8 mouse cellular contexts compared by ENCODE assay signal in the genomic region with DNA sequence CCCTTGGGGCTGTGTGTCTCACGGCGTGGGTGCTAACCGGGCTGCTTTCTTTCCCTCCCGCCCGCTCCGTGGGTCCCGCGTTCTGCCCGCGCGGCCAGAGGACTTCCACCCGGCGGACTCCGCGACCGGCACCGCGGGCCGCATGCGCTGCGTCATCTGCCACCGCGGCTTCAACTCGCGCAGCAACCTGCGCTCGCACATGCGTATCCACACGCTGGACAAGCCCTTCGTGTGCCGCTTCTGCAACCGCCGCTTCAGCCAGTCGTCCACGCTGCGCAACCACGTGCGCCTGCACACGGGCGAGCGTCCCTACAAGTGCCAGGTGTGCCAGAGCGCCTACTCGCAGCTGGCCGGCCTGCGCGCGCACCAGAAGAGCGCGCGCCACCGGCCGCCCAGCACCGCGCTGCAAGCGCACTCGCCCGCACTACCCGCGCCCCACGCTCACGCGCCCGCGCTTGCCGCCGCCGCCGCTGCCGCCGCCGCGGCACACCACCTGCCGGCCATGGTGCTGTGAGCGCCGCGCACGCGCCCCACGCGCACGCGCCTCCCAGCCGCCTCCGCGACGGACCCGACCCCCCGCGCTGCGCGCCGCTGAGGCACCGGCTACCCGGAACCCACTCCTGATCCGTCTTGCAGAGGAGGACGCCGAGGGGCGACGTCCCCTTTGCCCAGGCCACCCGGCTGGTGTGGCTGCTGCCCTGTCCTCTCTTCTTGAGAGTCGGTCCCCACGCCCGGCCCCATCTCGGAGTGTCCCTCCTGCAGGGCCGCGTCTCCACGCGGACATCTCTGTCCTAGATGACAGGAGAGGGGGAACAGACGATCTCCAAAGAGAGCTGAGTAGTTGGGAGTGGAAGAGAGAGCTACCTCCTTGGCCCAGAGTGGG. TPM values are rescaled to one million over a fixed set of nuclear protein-coding genes. Genes with fewer than 3 reads are reported as not detected.
A peak's percentile ranks its signal among the peaks of the same experiment; 100 is the strongest.
DNase-seq lines count a peak whose midpoint lies in the region; ATAC-seq and TF ChIP-seq lines count a peak whose summit lies in the region.

No protein-coding gene starts in this region.

- no peak for DNase-seq in lung, embryonic 14.5 days
- DNase-seq in lung, adult 18-20 months: no peak
- peak; percentile 75 to 77 for DNase-seq in left cerebral cortex, adult 2 months (ENCODE audit: extremely low spot score in 1 of 2, low spot score in 2 of 2)
- peak; percentile 62 for DNase-seq in neural tube, embryonic 10.5 days (ENCODE audit: extremely low spot score, low spot score)
- DNase-seq in thymus, postnatal 25 days: peak; percentile 28
- no peak for DNase-seq in urinary bladder, postnatal 25 days (ENCODE audit: low spot score)

- H3K4me2 ChIP-seq in lung, embryonic 14.5 days: peak overlapping the region; percentile 93
- peak overlapping the region; percentile 98 for H3K4me2 ChIP-seq in heart, embryonic 16.5 days (ENCODE audit: low read depth, low read length)

- peak overlapping the region; percentile 51 for H3K4me3 ChIP-seq in lung, embryonic 14.5 days (ENCODE audit: low read depth, low read length)
- peak overlapping the region; percentile 64 for H3K4me3 ChIP-seq in cortical plate, adult 2 months (ENCODE audit: insufficient read depth, low read length)
- peak overlapping the region; percentile 58 for H3K4me3 ChIP-seq in heart, embryonic 16.5 days (ENCODE audit: low read length)
- peak overlapping the region; percentile 64 for H3K4me3 ChIP-seq in left cerebral cortex, adult 2 months

- ATAC-seq in lung, embryonic 14.5 days (ENCODE audit: insufficient read depth): no peak; the same call in 1 of the 2 replicates
- peak; percentile 45; the same call in 1 of the 2 replicates for ATAC-seq in heart, embryonic 16.5 days (replicated peaks; ENCODE audit: extremely low read depth, insufficient read depth, low FRiP score)

- no peaks in the 10 kb centered on the region for H3K9me3 ChIP-seq in lung, embryonic 14.5 days (ENCODE audit: low read depth, low read length)
- H3K9me3 ChIP-seq in heart, embryonic 16.5 days (replicated peaks; ENCODE audit: control insufficient read depth, low read length): peaks cover 3% of the 10 kb centered on the region; the same call in 1 of the 2 replicates

- no peak overlapping the region for H3K9ac ChIP-seq in lung, embryonic 14.5 days
- peak overlapping the region; percentile 56 for H3K9ac ChIP-seq in heart, embryonic 16.5 days (ENCODE audit: low read length)

- WGBS in lung, embryonic 14.5 days: under 1% methylated on average over 104 of the region's 109 CpGs
- WGBS in heart, embryonic 16.5 days: under 1% methylated on average over 100 of the region's 109 CpGs

- no peaks in the 10 kb centered on the region for H3K4me1 ChIP-seq in lung, embryonic 14.5 days (ENCODE audit: insufficient read depth)
- H3K4me1 ChIP-seq in cortical plate, adult 2 months (ENCODE audit: control insufficient read depth, insufficient read depth, low read length): no peaks in the 10 kb centered on the region
- peaks cover 4% of the 10 kb centered on the region for H3K4me1 ChIP-seq in heart, embryonic 16.5 days (ENCODE audit: control insufficient read depth, insufficient read depth, low read length)

- no peak overlapping the region for H3K27ac ChIP-seq in lung, embryonic 14.5 days (ENCODE audit: low read depth)
- H3K27ac ChIP-seq in cortical plate, adult 2 months (ENCODE audit: insufficient read depth, low read length): peak overlapping the region; percentile 69; the same call in 1 of the 2 replicates
- no peak overlapping the region for H3K27ac ChIP-seq in heart, embryonic 16.5 days (ENCODE audit: low read length)
- H3K27ac ChIP-seq in left cerebral cortex, adult 2 months: peak overlapping the region; percentile 77

- H3K27me3 ChIP-seq in lung, embryonic 14.5 days (ENCODE audit: insufficient read depth, low read length): peaks cover 75% of the 10 kb centered on the region
- peaks cover 71% of the 10 kb centered on the region for H3K27me3 ChIP-seq in heart, embryonic 16.5 days (ENCODE audit: control insufficient read depth, insufficient read depth, low read length)

- no peaks in the 10 kb centered on the region for H3K36me3 ChIP-seq in lung, embryonic 14.5 days (ENCODE audit: insufficient read depth)
- no peaks in the 10 kb centered on the region for H3K36me3 ChIP-seq in heart, embryonic 16.5 days (ENCODE audit: control insufficient read depth, insufficient read depth)

- TF ChIP-seq CTCF in lung, embryonic 14.5 days (IDR thresholded peaks at IDR 0.05; ENCODE audit: low read depth): no peak
- TF ChIP-seq CTCF in cortical plate, adult 2 months (IDR thresholded peaks at IDR 0.05; ENCODE audit: extremely low read depth, insufficient read depth, low read length): no peak
- TF ChIP-seq CTCF in left cerebral cortex, adult 2 months (IDR thresholded peaks at IDR 0.05): no peak

- intact Hi-C loops in left cerebral cortex, adult 2 months (cut with DNase I): loop anchor here (1.0 kb wide), 1 partner anchor 81 kb away; no protein-coding TSS in a partner anchor

- peak; percentile 30; the same call in 1 of the 2 replicates for TF ChIP-seq POLR2A in cortical plate, adult 2 months (IDR thresholded peaks at IDR 0.05; ENCODE audit: extremely low read depth, insufficient read depth, low read length)

RNA-seq across cellular contexts. Expression of a gene that starts 14.4 kb away (rescaled TPM):
- polyA plus RNA-seq in lung, embryonic 14.5 days (2014; fragmentation: Nextera tagmentation; extraction: Ambion mirVana): not detected in 2 replicates
- polyA plus RNA-seq in cortical plate, adult 2 months (2012; rRNA removed): 0.17 TPM in 2 replicates
- polyA plus RNA-seq in heart, embryonic 16.5 days (2015; fragmentation: Nextera tagmentation; extraction: Ambion mirVana): not detected in 2 replicates
- total RNA-seq in left cerebral cortex, adult 2 months (2021): under 1 TPM; 0.14 to 0.72 TPM

RNA-seq across cellular contexts. Expression of a gene that starts 16.3 kb away (rescaled TPM):
- polyA plus RNA-seq in lung, embryonic 14.5 days (2014; fragmentation: Nextera tagmentation; extraction: Ambion mirVana): 65.5 and 70.4 TPM in 2 replicates
- polyA plus RNA-seq in cortical plate, adult 2 months (2012; rRNA removed): 24.4 and 27.3 TPM in 2 replicates
- polyA plus RNA-seq in heart, embryonic 16.5 days (2015; fragmentation: Nextera tagmentation; extraction: Ambion mirVana): 37.3 and 42.0 TPM in 2 replicates
- 10 to 100 TPM; 21.3 to 22.8 TPM for total RNA-seq in left cerebral cortex, adult 2 months (2021)

RNA-seq across cellular contexts. Expression of a gene that starts 34.0 kb away (rescaled TPM):
- 52.6 and 54.4 TPM in 2 replicates for polyA plus RNA-seq in lung, embryonic 14.5 days (2014; fragmentation: Nextera tagmentation; extraction: Ambion mirVana)
- 38.4 and 39.9 TPM in 2 replicates for polyA plus RNA-seq in cortical plate, adult 2 months (2012; rRNA removed)
- 24.0 and 29.8 TPM in 2 replicates for polyA plus RNA-seq in heart, embryonic 16.5 days (2015; fragmentation: Nextera tagmentation; extraction: Ambion mirVana)
- 10 to 100 TPM; 41.0 to 43.2 TPM for total RNA-seq in left cerebral cortex, adult 2 months (2021)

Comparison
In these comparisons a context has a peak if more than half of its experiments do, and no peak if none do; other contexts are left out.
1. DNase-seq: peak in left cerebral cortex, adult 2 months (2 of 2), neural tube, embryonic 10.5 days (single experiment) and thymus, postnatal 25 days (single experiment); none in lung, embryonic 14.5 days (single experiment), lung, adult 18-20 months (0 of 2) and urinary bladder, postnatal 25 days (single experiment).
2. H3K27ac ChIP-seq: peak in cortical plate, adult 2 months (single experiment) and left cerebral cortex, adult 2 months (single experiment); none in lung, embryonic 14.5 days (single experiment) and heart, embryonic 16.5 days (single experiment).
3. Peak in every context shown above with its lines, with median percentiles within 50 percentile points of each other: H3K4me3 ChIP-seq.